Mouse (Mus musculus) c-Kit-negative CD71-positive TER-119-positive erythroid progenitor cells, embryonic 14.5 days (primary cell): ENCODE measurements around the gene Itga3.
A peak's percentile ranks its signal among the peaks of the same experiment; 100 is the strongest.

Source experiments
- DNase-seq: peaks from one replicate; pipeline ENCODE4 v3.0.0-alpha.2; 2013; ENCODE audit warnings: low read depth, low spot score

The Itga3 gene

DNA sequence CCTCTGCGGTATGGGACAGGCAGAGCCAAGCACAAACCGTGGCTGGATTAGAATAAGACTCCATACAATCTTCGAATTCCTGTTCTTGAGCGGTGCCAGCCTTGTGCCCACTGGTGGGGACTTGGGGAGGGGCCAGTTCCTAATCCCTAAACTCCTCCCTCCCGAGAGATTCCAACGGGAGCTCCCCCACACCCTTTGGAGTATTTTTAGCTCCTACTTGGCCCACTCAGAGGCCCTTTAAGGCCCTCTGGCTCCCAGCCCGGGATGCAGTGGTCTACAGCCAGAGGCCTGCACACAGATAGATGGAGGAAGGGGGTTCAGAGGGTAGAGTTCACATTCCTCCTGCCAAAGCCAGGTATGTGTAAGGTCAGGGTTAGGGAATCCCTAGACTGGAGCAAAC, 5.3 kb downstream of the Itga3 start:
- DNase-seq, result no peak

DNA sequence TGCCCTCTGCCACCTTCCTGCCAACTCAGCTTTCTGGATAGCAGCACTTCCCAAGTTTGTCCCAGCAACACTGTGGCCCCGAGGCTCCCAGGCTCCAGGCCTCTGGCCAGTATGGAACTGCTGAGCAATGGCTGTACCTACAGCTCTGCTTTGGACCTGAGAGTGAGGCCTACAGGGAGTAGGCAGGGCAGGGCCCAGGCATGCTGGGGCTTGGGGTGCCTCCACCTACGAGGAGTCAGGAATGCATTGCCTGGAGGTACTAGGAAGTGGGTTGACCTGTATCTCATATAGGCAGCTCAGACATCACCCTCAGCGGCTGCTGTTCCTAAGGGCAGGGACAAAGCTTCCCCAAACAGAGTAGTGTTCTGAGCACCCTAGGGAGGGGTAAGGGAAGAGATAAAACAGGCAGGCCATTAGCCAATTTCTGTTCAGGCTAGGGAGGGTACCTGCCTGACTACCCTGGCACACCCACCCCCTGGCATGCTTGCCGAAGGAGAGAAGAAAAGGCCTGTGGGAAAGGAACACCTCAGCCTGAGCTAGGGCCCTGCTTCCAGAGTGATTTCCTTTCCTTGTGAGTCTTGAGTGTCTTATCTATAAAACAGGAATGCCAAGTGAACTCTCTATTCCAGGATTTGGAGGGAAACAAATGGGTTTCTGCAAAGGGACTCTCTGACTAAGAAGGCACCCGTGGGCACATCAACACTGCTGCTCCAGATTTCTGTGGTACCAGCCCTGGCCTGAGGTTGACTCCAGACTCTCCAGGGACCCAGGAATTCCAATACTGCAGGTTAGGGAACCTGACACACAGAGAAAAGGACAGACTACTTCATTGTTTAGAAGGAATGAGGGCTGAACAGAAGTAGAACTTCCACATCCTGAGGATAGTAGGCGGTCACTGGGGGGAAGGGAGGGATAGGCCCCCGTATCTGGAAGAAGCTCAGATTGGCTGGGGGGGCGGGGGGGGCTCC, 6.2 kb downstream of the Itga3 start:
- DNase-seq, result no peak

GRCm38 (mm10) chr11:95069226-95069957, 7.2 kb downstream of the Itga3 start:
- DNase-seq, result no peak

DNA sequence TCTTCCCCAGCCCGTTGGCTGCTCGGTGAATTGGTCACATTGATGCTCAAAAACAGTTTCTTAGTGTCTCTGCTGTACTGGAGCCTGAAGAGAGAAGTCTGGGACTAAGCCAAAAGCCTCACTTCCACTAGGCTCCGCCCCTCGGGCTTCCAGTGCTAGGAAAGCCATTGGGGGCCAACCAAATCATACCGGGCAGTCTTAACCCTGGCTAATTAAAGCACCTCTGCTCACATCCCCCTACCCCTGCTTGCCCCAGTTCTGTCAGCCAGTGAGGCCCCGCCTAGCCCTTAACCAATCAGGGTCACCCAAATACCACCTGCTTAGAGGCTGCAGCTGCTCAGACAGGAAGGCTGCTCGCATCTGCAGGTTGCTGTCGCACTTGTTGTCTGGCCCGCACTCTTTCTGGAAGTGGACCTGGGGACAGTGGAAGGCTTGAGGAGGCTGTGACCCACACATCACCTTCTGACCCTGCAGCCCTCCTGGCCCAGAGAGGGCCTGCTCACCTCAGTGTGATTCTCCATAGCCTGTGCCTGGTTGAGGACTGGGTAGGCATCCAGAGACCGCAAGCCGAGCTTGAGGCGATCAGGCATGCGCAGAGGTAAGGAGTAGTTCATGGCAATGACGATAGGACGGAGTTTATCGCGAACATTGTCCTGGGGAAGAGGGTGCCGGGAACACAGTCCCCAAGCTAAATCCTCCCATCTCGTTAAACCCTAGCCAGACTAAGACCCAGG, 19.7 kb downstream of the Itga3 start:
- no peak for DNase-seq

DNA sequence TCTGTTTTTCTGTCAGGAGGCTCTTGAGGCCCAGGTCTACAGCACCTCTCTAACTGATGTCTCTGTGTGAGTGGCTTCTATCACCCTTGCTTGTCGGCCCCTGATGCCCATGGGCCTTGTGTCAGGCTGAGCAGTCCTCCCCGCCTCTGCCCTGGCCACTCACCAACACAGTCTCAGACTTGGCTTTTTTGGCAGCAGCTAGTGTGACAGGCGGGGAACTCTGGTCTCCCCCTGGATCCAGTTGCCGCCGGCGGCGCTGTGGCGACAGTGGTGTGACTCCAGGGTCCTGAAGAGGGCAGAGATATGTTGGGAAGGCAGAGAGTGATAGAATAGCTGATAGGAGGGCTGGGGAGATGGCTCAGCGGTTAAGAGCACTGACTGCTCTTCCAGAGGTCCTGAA, 23.5 kb downstream of the Itga3 start:
- DNase-seq, result no peak

DNA sequence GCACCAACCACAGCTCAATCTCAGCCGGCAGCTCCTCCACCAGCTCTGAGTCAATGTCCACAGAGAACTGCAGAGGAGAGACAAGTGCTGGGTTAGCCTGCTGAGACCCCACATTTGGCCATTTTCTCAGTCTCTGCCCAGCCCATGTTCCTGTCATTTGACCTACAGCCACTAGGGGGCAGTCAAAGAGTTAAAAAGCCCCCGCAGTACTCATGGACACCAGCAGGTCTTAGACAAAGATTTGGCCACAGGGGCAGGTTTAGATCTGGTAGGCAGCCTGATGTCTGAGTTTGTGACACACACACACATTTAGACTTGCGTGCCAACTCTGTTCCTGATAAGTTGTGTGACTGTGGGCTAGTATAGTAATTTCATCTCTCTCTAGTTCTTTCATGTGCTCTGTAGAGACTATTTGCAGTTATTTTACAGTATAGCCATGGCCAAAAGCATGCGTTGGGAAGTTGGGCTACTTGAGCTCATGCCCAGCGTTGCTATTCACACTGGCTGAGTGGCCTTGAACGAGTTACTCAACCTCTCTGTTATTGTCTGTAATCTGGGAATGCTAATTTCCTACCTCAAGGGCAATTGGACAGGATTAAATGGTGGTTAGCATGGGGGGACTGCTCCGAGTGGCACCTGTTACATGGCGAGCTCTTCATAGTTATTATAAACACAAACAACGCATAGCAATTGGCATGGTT, 29.5 kb downstream of the Itga3 start:
- peak; percentile 44 for DNase-seq

DNA sequence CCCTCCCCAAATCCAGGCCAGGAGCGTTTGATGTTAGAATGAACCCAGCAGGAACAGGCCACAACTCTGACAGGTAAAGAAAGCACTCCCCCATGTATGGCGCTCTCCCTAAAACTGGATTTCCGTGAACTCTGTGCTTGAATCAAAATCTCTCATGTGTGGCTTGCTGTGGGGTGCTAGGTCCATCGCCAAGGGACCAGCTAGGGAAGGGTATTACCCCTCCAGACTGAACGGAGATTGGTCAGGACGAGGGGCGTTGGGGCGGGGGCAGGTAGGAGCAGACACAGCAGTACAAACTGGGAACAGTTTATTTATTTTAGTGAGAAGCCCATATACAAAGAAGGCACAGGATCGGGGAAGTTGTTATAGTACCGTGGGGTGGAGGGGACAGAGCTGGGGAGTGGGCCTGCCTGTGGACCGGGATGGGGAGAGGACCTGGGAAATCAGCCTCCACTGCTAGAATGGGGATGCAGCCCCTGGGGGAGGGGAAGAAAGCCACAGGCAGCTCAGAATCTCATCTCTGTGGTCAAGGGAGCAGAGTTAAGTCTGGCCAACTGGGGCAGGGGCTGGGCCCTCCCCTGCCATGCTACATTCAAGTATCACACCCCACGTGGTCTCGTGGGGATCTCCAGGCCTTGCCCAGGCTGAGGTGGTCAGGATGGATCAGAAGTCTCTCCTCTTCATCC, 32.3 kb downstream of the Itga3 start:
- DNase-seq, result no peak

DNA sequence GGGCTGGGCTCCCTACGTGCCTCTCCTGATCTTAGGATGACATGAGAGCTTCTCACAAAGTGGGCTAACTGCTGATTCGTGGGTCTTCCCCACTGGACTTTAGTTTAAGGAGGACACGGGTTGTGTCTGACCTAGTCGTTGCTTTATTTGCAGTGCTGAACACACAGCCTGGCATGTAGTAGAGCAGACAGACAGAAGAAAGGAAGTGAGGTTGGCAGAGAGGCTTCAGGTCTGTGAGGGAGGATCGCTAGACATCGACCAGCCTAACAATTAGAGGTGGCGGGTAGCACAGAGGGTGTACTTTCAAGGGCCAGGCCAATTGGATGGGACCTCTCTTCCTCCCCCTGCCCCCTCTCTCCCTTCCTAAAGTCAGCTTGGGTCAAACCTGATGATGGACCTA, 33.0 kb downstream of the Itga3 start:
- DNase-seq, result no peak

GRCm38 (mm10) chr11:95043060-95043459, 33.5 kb downstream of the Itga3 start:
- DNase-seq, result no peak

- DNase-seq, result peak; percentile 83
Observed at GRCm38 (mm10) chr11:95042096-95042495, 34.5 kb downstream of the Itga3 start.

- DNase-seq, result peak; percentile 91
Observed at GRCm38 (mm10) chr11:95041139-95041609, 35.4 kb downstream of the Itga3 start, which contains the start of gene Pdk2. Gene Pdk2 (minus strand): TSS chr11:95041354.

- peak; percentile 28 for DNase-seq
Observed at GRCm38 (mm10) chr11:95040491-95041138, 36.0 kb downstream of the Itga3 start.

- no peak for DNase-seq
Observed at GRCm38 (mm10) chr11:95039766-95040165, 36.8 kb downstream of the Itga3 start.

DNA sequence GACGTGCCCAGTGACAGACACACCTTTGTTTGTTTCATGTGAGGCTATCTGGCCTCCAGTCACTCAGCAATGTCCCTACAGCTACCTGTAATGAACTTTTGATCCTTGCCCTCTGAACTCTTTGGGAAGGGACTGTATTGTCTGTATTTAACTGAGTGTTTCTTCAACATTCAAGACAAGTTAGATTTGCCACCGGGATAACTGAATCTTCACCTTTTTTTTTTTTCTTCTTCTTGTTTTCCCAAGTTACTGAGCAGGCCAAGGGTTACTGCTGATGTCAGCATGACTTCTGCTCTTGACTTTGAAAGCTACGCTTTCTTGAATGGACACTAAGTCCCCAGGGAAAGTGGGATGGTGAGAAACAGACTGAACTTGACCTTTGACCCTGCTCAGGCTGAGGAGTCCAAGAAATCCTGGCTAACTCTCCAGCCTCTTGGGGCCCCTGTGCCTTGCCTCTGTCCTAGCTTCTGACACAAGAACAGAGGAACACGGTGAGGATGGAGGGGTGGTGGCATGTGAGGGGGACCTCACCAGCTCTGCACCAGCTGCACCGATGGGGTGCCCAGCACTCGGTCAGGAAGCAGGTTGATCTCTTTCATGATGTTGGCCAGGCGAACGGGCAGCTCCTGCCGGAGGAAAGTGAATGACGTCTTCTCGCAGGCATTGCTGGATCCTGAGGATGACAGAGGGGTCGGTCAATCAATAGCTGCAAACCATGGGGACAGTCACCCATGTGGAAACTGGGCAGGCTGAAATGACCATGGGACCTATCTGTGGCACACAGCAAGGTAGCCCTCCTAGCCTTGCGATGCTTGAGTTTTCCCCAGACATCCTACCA, 37.6 kb downstream of the Itga3 start:
- no peak for DNase-seq

DNA sequence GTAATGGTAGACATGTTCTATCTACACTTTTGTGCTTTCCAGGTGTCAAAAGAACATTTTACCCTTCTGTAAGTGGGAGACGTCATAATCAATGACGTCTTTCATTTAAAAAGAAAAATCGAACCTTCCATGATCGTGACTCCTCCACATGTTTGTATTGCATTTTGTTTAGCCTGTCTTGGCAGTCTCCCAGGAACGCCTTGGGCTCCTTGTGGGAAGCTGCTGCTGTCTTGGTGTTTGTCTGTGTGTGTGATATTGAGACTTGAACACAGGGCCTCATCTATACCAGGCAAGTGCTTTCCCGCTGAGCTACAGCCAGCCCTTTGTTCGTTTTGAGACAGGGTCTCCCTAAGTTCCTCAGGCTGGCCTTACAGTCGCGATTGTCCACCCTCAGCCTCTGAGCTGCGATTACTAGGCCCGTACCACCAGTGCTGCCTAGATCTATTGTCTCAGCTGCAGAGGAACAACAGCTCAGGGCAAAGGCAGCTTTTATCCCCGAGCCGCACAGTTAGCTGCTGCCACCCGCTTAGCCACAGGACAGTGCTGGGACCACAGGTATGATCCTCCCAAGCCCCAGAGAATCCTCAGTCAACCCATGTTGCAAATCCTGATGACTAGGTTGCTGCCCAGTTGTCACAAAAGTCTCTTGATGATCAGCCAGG, 38.3 kb downstream of the Itga3 start:
- no peak for DNase-seq

- no peak for DNase-seq
Observed at GRCm38 (mm10) chr11:95037306-95037705, 39.3 kb downstream of the Itga3 start.

- no peak for DNase-seq
Observed at GRCm38 (mm10) chr11:95036521-95036920, 40.1 kb downstream of the Itga3 start.

DNA sequence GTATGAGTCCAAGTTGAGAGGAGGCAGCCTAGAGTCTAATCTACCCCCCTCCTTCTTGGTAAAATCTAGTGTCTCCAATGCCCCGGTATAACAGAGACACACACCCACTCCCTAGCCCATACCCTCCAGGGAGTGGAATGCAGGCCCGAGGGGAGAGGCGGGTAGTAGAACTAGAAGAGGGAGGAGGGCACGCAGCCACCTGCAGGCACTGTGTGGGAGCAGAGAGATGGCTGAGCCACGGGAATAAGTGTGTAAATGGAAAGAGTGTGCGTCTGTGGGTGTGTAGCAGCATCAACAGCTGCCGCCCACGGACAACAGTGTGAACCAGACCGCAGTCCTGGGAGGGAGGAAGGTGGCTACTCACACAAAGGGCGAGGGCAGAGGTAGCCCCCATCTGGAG, 41.7 kb downstream of the Itga3 start:
- DNase-seq, result no peak

DNA sequence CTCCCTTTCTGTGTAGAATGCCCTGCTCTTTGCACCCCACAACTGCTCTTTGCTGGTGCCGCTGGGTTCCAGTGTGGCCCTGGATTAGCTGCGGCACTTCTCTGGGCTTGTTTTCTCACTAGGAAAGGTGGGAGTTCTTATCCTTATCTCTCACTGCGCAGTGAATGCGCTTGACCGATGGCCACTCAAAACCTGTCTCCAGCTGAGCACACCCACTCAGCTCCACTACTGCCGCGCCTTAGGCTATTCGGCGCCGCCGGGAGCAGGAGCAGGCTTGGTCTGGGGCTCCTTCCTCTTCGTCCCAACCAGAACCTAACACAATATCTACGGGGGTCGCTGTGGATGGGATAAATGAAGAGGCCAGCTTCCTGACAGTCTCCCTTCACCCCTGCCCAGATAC, 43.0 kb downstream of the Itga3 start:
- DNase-seq, result no peak
